In the genomic region with DNA sequence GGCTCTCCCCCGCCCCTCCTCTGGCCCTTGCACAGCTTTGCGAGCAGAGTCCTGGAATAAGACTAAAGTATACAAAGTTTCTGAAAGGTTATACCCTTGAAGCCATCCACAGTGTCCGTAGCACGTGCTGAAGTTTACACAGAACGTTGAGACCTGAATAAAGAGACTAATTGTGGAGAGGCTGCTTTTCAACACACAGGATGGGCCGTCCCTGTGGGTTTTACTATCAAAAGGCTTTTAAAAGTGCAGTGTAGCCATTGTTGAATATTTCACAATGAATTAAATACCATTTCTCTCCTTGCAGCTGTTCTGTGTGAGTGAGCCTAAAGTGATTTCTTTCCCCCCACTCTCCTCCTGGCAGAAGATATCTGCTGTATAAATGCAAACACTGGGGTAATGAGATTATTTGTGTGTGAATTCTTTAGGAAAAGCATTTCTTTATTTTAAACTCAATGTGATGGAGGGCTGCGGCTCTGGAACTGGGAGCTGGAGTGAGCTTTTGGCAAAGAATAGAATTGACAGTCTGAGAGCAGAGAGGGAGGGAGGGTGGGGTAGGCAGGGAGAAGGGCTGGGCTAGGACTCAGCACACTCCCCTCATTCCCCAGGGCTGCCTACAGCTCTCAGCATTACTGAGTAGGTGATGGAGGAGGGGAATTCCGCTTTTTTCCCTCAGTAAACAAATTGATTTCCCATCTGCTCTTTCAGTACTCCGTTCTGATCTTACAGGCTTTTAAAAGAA, we compare ENCODE assay signal across 8 mouse cellular contexts. TPM values are rescaled to one million over a fixed set of nuclear protein-coding genes. Genes with fewer than 3 reads are reported as not detected.
DNase-seq lines count a peak whose midpoint lies in the region; ATAC-seq and TF ChIP-seq lines count a peak whose summit lies in the region.

No protein-coding gene starts in this region.

- peak overlapping the region; percentile 72 for H3K27ac ChIP-seq in gastrocnemius, adult 2 months
- H3K27ac ChIP-seq in CH12.LX (ENCODE audit: insufficient read depth, low read depth): no peak overlapping the region
- H3K27ac ChIP-seq in heart, embryonic 10.5 days: peak overlapping the region; percentile 64
- H3K27ac ChIP-seq in limb, embryonic 15.5 days: peak overlapping the region; percentile 43

- no peaks in the 10 kb centered on the region for H3K9me3 ChIP-seq in CH12.LX (replicated peaks; ENCODE audit: low read length)
- no peaks in the 10 kb centered on the region for H3K9me3 ChIP-seq in heart, embryonic 10.5 days
- H3K9me3 ChIP-seq in limb, embryonic 15.5 days: no peaks in the 10 kb centered on the region

- no peak for TF ChIP-seq RAD21 in CH12.LX (IDR thresholded peaks at IDR 0.05; ENCODE audit: low read depth, low read length)

- intact Hi-C loops in gastrocnemius, adult 2 months (cut with DNase I): no loop called here

- no peak for TF ChIP-seq EP300 in CH12.LX (IDR thresholded peaks at IDR 0.05; ENCODE audit: low read length)

- no peaks in the 10 kb centered on the region for H3K36me3 ChIP-seq in CH12.LX (replicated peaks in 1 of 2; ENCODE audit: control insufficient read depth in 1 of 2, insufficient read depth in 1 of 2, low read length in 1 of 2)
- H3K36me3 ChIP-seq in heart, embryonic 10.5 days: no peaks in the 10 kb centered on the region
- no peaks in the 10 kb centered on the region for H3K36me3 ChIP-seq in limb, embryonic 15.5 days

- in situ Hi-C loops in CH12.LX (cut with MboI; ENCODE audit: low pct_ligation_motif_present, low pct_unique_long_range_greater_than_20kb, low sequenced_read_pairs): no loop called here

- DNase-seq in gastrocnemius, adult 2 months: peak; percentile 51
- no peak for DNase-seq in gastrocnemius, adult 18-20 months (ENCODE audit: low spot score)
- peak; percentile 67 for DNase-seq in CH12.LX (ENCODE audit: extremely low read depth)
- no peak for DNase-seq in heart, embryonic 10.5 days (ENCODE audit: low spot score)
- DNase-seq in frontal cortex, adult 2 months (ENCODE audit: extremely low spot score in 1 of 2, low spot score in 1 of 2): no peak
- no peak for DNase-seq in adrenal gland, adult 18-20 months (ENCODE audit: low spot score in 2 of 2)

- H3K4me3 ChIP-seq in gastrocnemius, adult 2 months: peak overlapping the region; percentile 44
- H3K4me3 ChIP-seq in CH12.LX (replicated peaks in 1 of 3; ENCODE audit: low read depth in 2 of 3, low read length in 2 of 3, poor library complexity in 1 of 3): peak overlapping the region in 2 of 3 experiments; percentile 11 to 34
- H3K4me3 ChIP-seq in heart, embryonic 10.5 days: peak overlapping the region; percentile 12; the same call in 1 of the 2 replicates
- no peak overlapping the region for H3K4me3 ChIP-seq in limb, embryonic 15.5 days

- no peak for TF ChIP-seq CTCF in gastrocnemius, adult 2 months (IDR thresholded peaks at IDR 0.05)
- TF ChIP-seq CTCF in CH12.LX (conservative IDR thresholded peaks at IDR 0.05 in 1 of 2, IDR thresholded peaks at IDR 0.05 in 1 of 2; ENCODE audit: low read depth in 2 of 2, low read length in 2 of 2): no peak

- H3K9ac ChIP-seq in CH12.LX (ENCODE audit: insufficient read depth, low read depth): no peak overlapping the region; the same call in 1 of the 2 replicates
- H3K9ac ChIP-seq in limb, embryonic 15.5 days: no peak overlapping the region

- dilution Hi-C loops in CH12.LX (cut with MboI; ENCODE audit: extremely low pct_ligation_motif_present, extremely low pct_unique_long_range_greater_than_20kb, low sequenced_read_pairs): no loop called here

- TF ChIP-seq POLR2A in CH12.LX (IDR thresholded peaks at IDR 0.05; ENCODE audit: low read depth, low read length): no peak

- no peaks in the 10 kb centered on the region for H3K79me2 ChIP-seq in CH12.LX (replicated peaks; ENCODE audit: control insufficient read depth, extremely low read depth, insufficient read depth, poor library complexity, severe bottlenecking)

- peaks cover 1% of the 10 kb centered on the region for H3K27me3 ChIP-seq in CH12.LX (replicated peaks)
- peaks cover 12% of the 10 kb centered on the region for H3K27me3 ChIP-seq in heart, embryonic 10.5 days (ENCODE audit: insufficient read depth, poor library complexity, severe bottlenecking)
- no peaks in the 10 kb centered on the region for H3K27me3 ChIP-seq in limb, embryonic 15.5 days

- H3K4me2 ChIP-seq in CH12.LX (ENCODE audit: insufficient read depth, low read depth, poor library complexity, severe bottlenecking): peak overlapping the region; percentile 80
- no peak overlapping the region for H3K4me2 ChIP-seq in limb, embryonic 15.5 days

- WGBS in heart, embryonic 10.5 days: 25% methylated on average over 9 of the region's 9 CpGs
- 16% methylated on average over 9 of the region's 9 CpGs for WGBS in limb, embryonic 15.5 days

- ATAC-seq in limb, embryonic 15.5 days (ENCODE audit: insufficient number of reproducible peaks, low FRiP score, low TSS enrichment, low read depth): 0 out of 2 replicates have a peak, but pooled peaks have one; percentile 61
- no peak for ATAC-seq in frontal cortex, adult (ENCODE audit: low TSS enrichment)

- peaks cover 12 to 90% of the 10 kb centered on the region in 2 experiments; a peak in 3 of 4 replicates for H3K4me1 ChIP-seq in CH12.LX (ENCODE audit: control insufficient read depth in 1 of 2, insufficient read depth in 2 of 2)
- peaks cover 57% of the 10 kb centered on the region for H3K4me1 ChIP-seq in heart, embryonic 10.5 days
- peaks cover 43% of the 10 kb centered on the region for H3K4me1 ChIP-seq in limb, embryonic 15.5 days

TF ChIP-seq in CH12.LX, 34 proteins besides CTCF, POLR2A, EP300 and RAD21:
- no peak for TF ChIP-seq USF2 (conservative IDR thresholded peaks at IDR 0.05; ENCODE audit: low read depth, low read length)
- TF ChIP-seq JUN (IDR thresholded peaks at IDR 0.05; ENCODE audit: insufficient read depth, low read depth, low read length): no peak
- no peak for TF ChIP-seq ZNF384 (IDR thresholded peaks at IDR 0.05; ENCODE audit: low read depth, low read length)
- no peak for TF ChIP-seq MAFK (IDR thresholded peaks at IDR 0.05; ENCODE audit: insufficient replicate concordance, low read length)
- TF ChIP-seq UBTF (IDR thresholded peaks at IDR 0.05; ENCODE audit: low read depth, low read length): no peak
- no peak for TF ChIP-seq SMC3 (IDR thresholded peaks at IDR 0.05; ENCODE audit: low read depth, low read length)
- TF ChIP-seq RCOR1 (conservative IDR thresholded peaks at IDR 0.05; ENCODE audit: low read depth, low read length): no peak
- TF ChIP-seq HCFC1 (IDR thresholded peaks at IDR 0.05; ENCODE audit: low read depth, low read length): no peak
- no peak for TF ChIP-seq ZC3H11A (IDR thresholded peaks at IDR 0.05; ENCODE audit: low read depth, low read length)
- no peak for TF ChIP-seq MXI1 (IDR thresholded peaks at IDR 0.05; ENCODE audit: low read depth, low read length)
- no peak for TF ChIP-seq SIN3A (IDR thresholded peaks at IDR 0.05; ENCODE audit: low read length)
- TF ChIP-seq POLR2AphosphoS2 (IDR thresholded peaks at IDR 0.05; ENCODE audit: low read depth, low read length): no peak

RNA-seq across cellular contexts. Expression of a gene that starts 39.8 kb away (rescaled TPM):
- 10 to 100 TPM; 11.6 to 11.7 TPM for total RNA-seq in gastrocnemius, adult 2 months (2021)
- 10 to 100 TPM in 1 of 2 experiments, 1 to 10 TPM in 1; 6.8 to 15.2 TPM for total RNA-seq in gastrocnemius, adult 18-20 months (2021)
- 9.5 and 10.0 TPM in 2 replicates for total RNA-seq in CH12.LX (2012; rRNA removed)
- 23.5 and 23.7 TPM in 2 replicates for total RNA-seq in CH12.LX (2014; rRNA removed)
- 17.8 and 19.8 TPM in 2 replicates for polyA plus RNA-seq in CH12.LX (2012; ENCODE audit: insufficient read length, low read depth)
- polyA plus RNA-seq in heart, embryonic 10.5 days (2016; fragmentation: Nextera tagmentation; extraction: Ambion mirVana): 47.2 and 50.2 TPM in 2 replicates
- polyA plus RNA-seq in limb, embryonic 15.5 days (2015; fragmentation: Nextera tagmentation; extraction: Ambion mirVana): 39.3 and 42.9 TPM in 2 replicates
- 7.9 and 11.0 TPM in 2 replicates for polyA plus RNA-seq in frontal cortex, adult 2 months (2012; rRNA removed)
- total RNA-seq in adrenal gland, adult 18-20 months (2021): 10 to 100 TPM; 22.2 to 24.6 TPM

Comparison
In these comparisons a context has a peak if more than half of its experiments do, and no peak if none do; other contexts are left out.
1. DNase-seq: peak in gastrocnemius, adult 2 months (single experiment) and CH12.LX (single experiment); none in gastrocnemius, adult 18-20 months (single experiment), heart, embryonic 10.5 days (single experiment), frontal cortex, adult 2 months (0 of 2) and adrenal gland, adult 18-20 months (0 of 2).